Mouse (Mus musculus) kidney, postnatal 4 days (tissue): ENCODE results near the gene Galnt6.
A peak's percentile ranks its signal among the peaks of the same experiment; 100 is the strongest.

Source experiments
- DNase-seq, 2 experiments: peaks; one replicate each; pipeline ENCODE4 v3.0.0; 2021; ENCODE audit warnings: mixed read lengths in 2 of 2

Gene Galnt6

GRCm38 (mm10) chr15:100680381-100680780 lies 48.8 kb downstream of the Galnt6 start:
- DNase-seq = no peak

DNA sequence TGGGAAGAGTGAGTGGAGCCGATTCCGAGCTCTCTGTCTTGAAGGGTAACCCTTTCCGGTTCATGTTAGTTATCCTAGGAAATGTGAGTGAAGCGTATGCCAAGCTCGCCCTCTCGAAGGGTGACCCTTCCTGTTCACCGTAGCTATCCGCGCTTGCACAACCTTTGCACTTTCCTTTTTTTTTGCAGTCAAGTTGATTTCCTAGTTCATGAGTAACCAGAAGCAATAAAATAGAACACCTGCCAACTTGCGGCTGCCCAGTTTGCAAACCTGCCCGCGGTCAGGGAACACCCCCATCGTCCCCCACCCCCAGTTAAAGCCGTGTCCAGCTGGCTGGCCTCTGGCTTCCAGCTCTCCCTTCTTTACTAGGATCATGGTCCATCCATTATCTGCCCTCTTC lies 50.2 kb downstream of the Galnt6 start:
- DNase-seq = peak; percentile 63 to 78

- DNase-seq = peak; percentile 62 to 79
Measured at GRCm38 (mm10) chr15:100678581-100678980, 50.6 kb downstream of the Galnt6 start.

DNA sequence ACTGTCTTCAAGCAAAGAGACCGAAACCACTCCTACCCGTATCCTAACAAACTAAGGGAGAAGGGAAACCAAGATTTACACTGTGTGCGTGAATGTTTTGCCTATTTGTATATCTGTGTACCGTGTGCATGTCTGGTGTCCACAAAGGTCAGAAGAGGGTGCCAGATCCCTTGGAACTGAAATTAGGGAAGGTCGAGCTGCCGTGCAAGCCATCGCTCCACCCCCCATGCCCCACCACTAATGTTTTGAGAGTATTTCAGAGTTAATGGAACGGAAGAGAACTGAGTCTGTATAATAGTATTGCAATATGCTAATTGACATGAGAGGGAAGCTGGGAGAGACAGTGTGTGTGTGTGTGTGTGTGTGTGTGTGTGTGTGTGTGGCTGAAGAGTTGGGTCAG lies 51.5 kb downstream of the Galnt6 start:
- DNase-seq = no peak

- DNase-seq = no peak
Measured at GRCm38 (mm10) chr15:100676521-100676920, 52.7 kb downstream of the Galnt6 start.

DNA sequence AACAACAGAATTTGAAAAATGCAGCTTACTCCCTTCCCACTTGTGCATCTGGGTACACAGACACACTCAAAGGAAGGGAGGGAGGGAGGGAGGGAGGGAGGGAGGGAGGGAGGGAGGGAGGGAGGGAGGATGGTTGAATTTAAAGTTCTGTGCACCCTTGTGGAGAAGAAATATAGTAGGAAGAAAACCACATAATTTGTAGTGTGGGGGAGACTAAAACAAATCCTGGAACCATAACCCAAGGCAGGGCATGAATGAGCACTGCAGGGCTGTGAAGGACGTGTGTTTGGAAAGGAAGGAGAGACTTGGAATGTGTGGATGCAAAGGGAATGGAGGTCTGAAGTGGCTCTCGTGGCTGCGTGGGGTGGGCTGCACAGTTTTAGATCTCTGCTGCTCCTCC lies 53.7 kb downstream of the Galnt6 start:
- no peak for DNase-seq

- no peak for DNase-seq
Measured at GRCm38 (mm10) chr15:100674566-100674965, 54.6 kb downstream of the Galnt6 start.

DNA sequence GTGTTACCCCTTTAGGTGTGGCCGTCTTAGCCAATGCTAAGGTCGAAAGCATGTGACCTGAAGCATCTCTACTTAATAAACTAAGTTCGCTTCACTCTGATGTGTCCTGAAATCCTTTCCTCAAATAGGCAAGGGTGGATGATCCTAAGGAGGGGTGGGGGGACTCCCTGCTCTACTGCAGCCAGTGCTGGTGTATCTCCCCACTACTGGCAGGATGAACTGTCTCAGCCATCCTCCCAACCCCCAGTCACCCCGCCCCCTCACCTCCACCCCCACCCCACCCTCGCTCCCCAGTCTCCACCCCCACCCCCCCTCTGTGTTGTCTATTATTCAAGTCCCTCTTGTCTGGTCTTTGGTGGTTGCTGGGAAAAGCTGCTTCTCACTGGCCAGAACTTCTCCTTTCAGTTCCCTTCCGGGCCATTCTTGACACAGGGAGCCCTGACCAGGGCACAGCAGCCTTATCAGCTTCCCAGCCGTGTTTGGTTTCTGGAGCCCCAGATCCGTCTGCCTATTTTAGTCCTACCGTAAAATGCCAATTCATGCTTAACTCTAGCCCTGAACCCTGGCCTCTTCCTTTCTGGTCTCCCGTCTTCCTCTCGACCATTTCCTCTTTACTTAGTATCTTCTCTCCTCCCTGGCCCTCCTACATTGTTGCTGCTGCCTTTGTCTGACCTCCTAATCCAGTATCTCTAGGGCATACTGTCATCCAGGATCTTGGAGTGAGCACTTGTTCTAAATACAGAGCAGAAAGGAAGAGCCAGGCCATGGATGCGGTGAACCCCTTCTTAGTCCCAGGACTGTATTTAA lies 55.4 kb downstream of the Galnt6 start:
- DNase-seq = no peak

DNA sequence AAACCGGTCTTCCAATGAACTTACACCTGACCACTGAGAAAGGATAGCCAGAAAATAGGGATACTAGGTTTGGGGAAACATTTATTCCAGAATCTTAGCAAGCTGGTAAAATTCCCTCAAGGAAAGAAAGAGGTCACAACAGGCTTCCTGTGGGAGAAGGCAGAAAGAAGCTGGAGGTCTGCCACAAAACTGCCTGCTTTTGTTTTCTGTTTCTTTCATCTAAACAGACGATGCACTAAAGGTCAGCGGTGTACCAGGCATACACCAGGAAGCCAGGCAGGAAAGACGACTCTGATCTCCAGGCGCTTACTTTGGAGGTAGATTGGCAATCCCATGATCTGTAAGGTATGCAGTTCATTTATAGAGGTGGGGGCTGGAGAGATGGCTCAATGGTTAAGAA lies 58.3 kb downstream of the Galnt6 start:
- no peak for DNase-seq

- no peak for DNase-seq
Measured at GRCm38 (mm10) chr15:100670004-100670403, 59.2 kb downstream of the Galnt6 start.

DNA sequence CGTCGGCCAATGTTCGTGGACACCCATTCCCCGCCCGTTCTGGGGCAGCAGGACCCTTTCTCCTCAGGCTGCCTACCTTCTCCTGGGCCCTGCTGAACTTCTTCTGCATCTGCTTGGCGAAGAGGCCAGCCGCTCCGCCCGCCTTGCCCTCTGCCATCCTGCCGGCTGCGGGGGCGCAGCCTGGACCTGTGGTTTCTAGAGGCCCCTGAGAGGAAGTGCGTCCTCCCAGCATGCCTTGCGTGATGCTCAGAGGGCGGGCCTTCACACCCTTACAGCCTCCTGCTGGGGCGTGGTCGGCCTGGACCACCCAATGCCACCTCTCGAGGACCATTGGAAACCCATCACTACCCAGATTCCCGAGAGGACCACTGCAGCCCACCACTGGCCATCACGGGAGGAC lies 59.8 kb downstream of the Galnt6 start, which contains the start of gene Bin2:
Bin2 (minus strand) TSS at position 217 of the 400 bp plus-strand sequence.
- DNase-seq = no peak

DNA sequence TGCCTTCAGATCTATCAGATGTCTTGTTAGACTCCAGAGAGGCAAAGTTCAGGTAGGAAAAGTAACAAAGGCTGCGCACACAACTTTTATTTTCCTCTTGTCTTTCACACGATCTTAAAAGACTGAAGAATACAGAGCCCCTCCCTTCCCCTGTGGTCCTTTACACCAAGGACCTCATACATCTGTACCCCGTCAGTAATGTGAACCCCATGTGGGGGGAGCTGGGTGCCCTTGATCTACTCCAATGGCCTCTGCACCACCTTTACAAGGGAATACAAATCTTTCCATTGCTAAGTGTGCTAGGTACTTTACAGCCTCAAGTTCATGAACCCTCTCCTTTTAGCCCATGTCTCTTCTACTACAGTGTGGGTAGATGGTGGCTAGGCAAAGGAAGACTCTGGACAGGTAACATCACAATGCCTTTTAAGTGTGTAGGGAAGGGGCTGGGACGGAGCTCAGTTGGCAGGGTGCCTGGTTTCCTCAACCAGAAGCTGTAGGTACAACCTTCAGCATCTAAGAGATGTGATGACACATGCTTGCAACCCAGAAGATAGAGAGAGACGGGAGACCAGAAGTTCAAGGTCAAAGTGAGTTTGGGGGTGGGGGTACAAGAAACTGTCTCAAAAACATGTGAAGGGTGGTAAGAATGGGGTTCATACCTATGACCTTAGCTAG lies 61.2 kb downstream of the Galnt6 start:
- DNase-seq = no peak

DNA sequence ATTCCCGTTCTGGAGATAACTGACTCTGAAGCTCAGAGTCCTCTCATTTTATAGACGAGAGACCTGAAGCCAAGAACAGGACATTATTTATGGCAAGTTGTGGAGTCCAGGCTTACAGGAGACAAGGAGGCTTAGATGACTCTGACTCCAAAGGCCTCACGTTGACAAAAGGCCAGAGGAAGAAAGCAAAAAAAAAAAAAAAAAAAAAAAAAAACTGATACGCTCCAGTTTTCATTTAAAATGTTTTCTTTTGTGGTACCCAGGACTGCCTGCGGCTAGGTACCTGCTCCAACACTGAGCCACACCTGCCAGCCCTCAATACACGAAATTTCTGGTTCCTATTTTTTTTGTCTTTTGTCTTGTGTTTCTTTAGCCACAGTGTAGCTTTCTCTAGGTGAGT lies 61.8 kb downstream of the Galnt6 start:
- no peak for DNase-seq

DNA sequence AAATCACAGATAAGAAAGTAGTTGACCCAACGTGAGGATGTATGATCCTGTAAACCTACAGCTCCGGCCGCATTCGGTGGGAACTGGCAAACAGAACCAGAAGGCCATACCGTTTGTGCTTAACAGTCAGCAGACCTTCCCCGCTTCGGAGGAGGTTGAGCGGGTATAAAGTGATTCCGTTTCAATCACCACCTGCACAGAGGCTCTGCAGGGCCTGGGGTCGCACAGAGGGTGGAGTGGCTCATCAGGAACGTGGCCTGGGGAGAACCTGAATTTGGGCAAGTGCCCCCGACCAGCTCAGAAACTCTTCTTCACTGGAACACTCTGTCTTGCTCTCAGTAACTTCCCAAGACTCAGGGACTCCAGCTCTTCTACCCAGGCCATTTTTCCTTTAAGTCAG lies 62.3 kb downstream of the Galnt6 start:
- DNase-seq = no peak

DNA sequence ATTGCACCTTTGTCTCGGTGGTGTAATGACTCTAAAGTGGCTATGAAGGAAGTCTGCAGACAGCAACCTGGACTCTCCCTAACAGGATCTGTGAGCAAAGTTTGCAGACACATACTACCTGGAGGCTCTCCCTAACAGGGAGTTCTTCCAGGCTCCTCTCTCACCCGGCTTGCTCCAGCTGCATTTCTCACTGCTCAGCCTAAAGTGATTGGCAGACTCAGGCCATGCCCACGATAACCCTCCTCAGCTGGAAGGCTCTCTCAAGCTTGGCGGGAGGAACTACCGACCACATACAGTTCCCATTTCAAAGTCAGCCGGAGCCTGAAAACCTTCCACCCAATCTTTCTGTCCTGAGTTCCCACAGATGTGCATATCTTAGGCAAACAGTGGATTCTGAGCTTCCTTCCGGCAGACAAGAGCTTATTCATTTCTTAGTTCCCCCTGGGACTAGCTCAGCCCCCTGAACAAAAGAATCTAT lies 62.9 kb downstream of the Galnt6 start:
- DNase-seq = peak; percentile 40 to 54

GRCm38 (mm10) chr15:100665411-100666218 lies 63.6 kb downstream of the Galnt6 start:
- no peak for DNase-seq

- DNase-seq = no peak
Measured at GRCm38 (mm10) chr15:100664813-100665274, 64.3 kb downstream of the Galnt6 start.

DNA sequence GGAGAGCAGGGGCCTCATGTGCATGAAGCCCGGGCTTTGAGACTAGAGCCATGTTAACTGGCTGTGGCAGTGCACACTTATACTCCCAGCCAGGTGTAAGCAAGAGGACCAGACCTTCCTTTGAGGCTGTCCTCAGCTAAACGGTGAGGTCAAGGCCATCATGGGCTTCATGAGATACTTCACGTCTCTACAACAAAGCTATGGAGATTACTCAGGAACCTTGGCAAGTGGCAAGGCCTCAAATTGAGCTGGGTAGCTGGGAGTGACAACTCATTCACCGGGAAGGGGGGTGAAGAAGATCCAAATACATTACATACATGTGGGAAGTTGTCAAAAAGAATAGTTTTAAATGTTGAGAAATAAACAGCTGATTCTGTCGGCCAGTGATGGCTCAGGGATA lies 68.4 kb downstream of the Galnt6 start:
- DNase-seq = no peak

DNA sequence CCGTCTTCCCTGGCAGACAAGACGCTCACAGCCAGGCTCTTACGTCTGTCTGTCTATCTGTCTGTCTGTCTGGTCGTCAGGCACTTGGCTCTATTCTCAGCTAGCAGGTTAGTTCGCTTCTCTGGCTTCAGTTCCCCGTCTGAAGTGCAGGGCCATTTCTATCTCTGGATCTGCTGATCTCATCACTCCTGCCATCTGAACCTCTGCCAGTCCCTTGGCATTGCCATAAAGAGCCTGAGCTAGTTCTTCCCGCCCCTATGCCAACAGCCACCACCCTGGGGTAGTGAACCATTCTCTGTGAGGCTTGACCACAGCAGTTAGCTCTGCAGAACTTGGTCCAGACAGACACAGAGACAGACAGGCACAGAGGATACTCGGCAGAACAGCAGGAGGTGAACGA lies 68.9 kb downstream of the Galnt6 start:
- DNase-seq = no peak

- DNase-seq = no peak
Measured at GRCm38 (mm10) chr15:100655201-100655600, 74.0 kb downstream of the Galnt6 start.

DNA sequence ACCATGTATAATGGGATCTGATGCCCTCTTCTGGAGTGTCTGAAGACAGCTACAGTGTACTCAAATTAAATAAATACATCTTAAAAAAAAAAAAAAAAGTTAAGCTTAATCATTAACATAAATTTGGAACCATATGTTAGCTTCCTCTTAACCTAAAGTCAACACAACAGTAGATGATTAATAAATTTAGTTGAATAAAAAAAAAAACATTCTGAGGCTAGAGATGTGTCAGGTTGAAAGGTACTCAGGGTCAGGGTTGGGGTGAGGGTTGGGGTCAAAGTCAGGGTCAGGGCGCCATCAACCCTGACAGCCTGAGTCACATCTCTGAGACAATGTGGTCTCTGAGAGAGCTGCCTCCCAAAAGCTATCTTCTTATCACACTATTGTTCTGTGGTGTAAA lies 74.9 kb downstream of the Galnt6 start:
- DNase-seq = no peak

GRCm38 (mm10) chr15:100651610-100652009 lies 77.6 kb downstream of the Galnt6 start:
- no peak for DNase-seq

DNA sequence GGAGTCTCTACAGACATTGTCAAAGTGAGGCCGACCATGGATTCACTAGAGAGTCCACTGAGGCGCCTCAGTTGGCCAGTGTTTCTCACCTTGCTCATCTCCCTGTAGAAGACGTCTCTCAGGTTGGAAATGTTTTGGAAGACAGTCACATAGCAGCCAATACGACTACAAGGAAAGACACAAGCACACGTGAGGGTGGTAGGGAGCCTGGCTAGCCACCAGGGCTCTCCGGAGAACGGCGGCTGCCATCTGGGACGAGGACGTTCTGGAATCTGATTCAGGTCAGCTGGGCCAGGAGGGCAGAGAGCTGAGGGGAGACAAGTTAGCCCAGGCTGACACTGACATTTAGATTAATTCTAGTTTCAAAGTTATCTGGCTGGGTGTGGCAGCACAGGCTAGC lies 79.1 kb downstream of the Galnt6 start:
- no peak for DNase-seq
